ENCODE assay signal across 9 mouse cellular contexts in genomic region chr1:63668852-63669160, GRCm38 (mm10). TPM values are rescaled to one million over a fixed set of nuclear protein-coding genes. Genes with fewer than 3 reads are reported as not detected.
DNase-seq lines count a peak whose midpoint lies in the region; ATAC-seq lines count a peak whose summit lies in the region.
"Had no signal": no experiment of that assay in that cellular context is flagged by ENCODE, and none has a peak within 500 bp of the region (broad histone marks: within the 10 kb centered on the region; RNA-seq: fewer than 3 reads in every experiment).

No protein-coding gene starts in this region.

- WGBS in kidney, embryonic 15.5 days: 5% methylated on average over 3 of the region's 3 CpGs
- 3% methylated on average over 3 of the region's 3 CpGs for WGBS in hindbrain, embryonic 12.5 days
- 0% methylated on average over 3 of the region's 3 CpGs for WGBS in midbrain, embryonic 15.5 days

- H3K9me3 ChIP-seq in kidney, embryonic 15.5 days (replicated peaks): no peaks in the 10 kb centered on the region
- no peaks in the 10 kb centered on the region for H3K9me3 ChIP-seq in hindbrain, embryonic 12.5 days (replicated peaks)
- no peaks in the 10 kb centered on the region for H3K9me3 ChIP-seq in midbrain, embryonic 15.5 days

- H3K4me2 ChIP-seq in kidney, embryonic 15.5 days: peak overlapping the region; percentile 19; the same call in 1 of the 2 replicates
- H3K4me2 ChIP-seq in hindbrain, embryonic 12.5 days (replicated peaks): peak overlapping the region; percentile 31
- H3K4me2 ChIP-seq in midbrain, embryonic 15.5 days: peak overlapping the region; percentile 45

- H3K27me3 ChIP-seq in kidney, embryonic 15.5 days: peaks cover 13% of the 10 kb centered on the region; the same call in 1 of the 2 replicates
- H3K27me3 ChIP-seq in hindbrain, embryonic 12.5 days: no peaks in the 10 kb centered on the region
- no peaks in the 10 kb centered on the region for H3K27me3 ChIP-seq in midbrain, embryonic 15.5 days (replicated peaks)

- ATAC-seq in kidney, embryonic 15.5 days (replicated peaks; ENCODE audit: low FRiP score): 0 out of 2 replicates have a peak, but pooled peaks have one; percentile 54
- peak; percentile 56 for ATAC-seq in hindbrain, embryonic 12.5 days (ENCODE audit: low FRiP score)
- peak; percentile 90 for ATAC-seq in midbrain, embryonic 15.5 days (replicated peaks)
- no peak for ATAC-seq in erythroblast, adult 5-6 weeks (replicated peaks; ENCODE audit: low FRiP score, poor library complexity, severe bottlenecking)
- no peak for ATAC-seq in monocyte, adult 5-6 weeks (replicated peaks; ENCODE audit: insufficient number of reproducible peaks, low FRiP score, low TSS enrichment, poor library complexity, severe bottlenecking)

- no peaks in the 10 kb centered on the region for H3K4me1 ChIP-seq in kidney, embryonic 15.5 days
- peaks cover 13% of the 10 kb centered on the region for H3K4me1 ChIP-seq in hindbrain, embryonic 12.5 days
- H3K4me1 ChIP-seq in midbrain, embryonic 15.5 days: peaks cover 18% of the 10 kb centered on the region

- no peak overlapping the region for H3K4me3 ChIP-seq in kidney, embryonic 15.5 days (replicated peaks)
- H3K4me3 ChIP-seq in hindbrain, embryonic 12.5 days: no peak overlapping the region
- peak overlapping the region; percentile 22 for H3K4me3 ChIP-seq in midbrain, embryonic 15.5 days
- H3K4me3 ChIP-seq: erythroblast, embryonic 14.5 days had no signal

- no peak overlapping the region for H3K27ac ChIP-seq in kidney, embryonic 15.5 days
- H3K27ac ChIP-seq in hindbrain, embryonic 12.5 days: no peak overlapping the region
- H3K27ac ChIP-seq in midbrain, embryonic 15.5 days: peak overlapping the region; percentile 70

- no peak for DNase-seq in kidney, adult 18-20 months
- peak; percentile 73 for DNase-seq in ES-CJ7 (ENCODE audit: low read depth, low spot score)
- peak; percentile 7 for DNase-seq in c-Kit-positive CD71-positive TER-119-positive erythroid progenitor cells, embryonic 14.5 days (ENCODE audit: low spot score)

- no peaks in the 10 kb centered on the region for H3K36me3 ChIP-seq in kidney, embryonic 15.5 days
- H3K36me3 ChIP-seq in hindbrain, embryonic 12.5 days: no peaks in the 10 kb centered on the region
- H3K36me3 ChIP-seq in midbrain, embryonic 15.5 days (replicated peaks): no peaks in the 10 kb centered on the region

- no peak overlapping the region for H3K9ac ChIP-seq in kidney, embryonic 15.5 days
- no peak overlapping the region for H3K9ac ChIP-seq in hindbrain, embryonic 12.5 days
- 0 out of 2 replicates have a peak overlapping the region, but pooled peaks have one; percentile 15 for H3K9ac ChIP-seq in midbrain, embryonic 15.5 days

RNA-seq across cellular contexts. Expression of gene Dytn, which starts 17.9 kb away (rescaled TPM):
- polyA plus RNA-seq in kidney, embryonic 15.5 days (2015; fragmentation: Nextera tagmentation; extraction: Ambion mirVana): not detected in 2 replicates
- not detected in 2 replicates for polyA plus RNA-seq in hindbrain, embryonic 12.5 days (2016; fragmentation: Nextera tagmentation; extraction: Ambion mirVana)
- polyA plus RNA-seq in midbrain, embryonic 15.5 days (2015; fragmentation: Nextera tagmentation; extraction: Ambion mirVana): not detected in 2 replicates
- not detected in 2 replicates for total RNA-seq in erythroblast, adult 5-6 weeks (2015; ENCODE audit: low replicate concordance)
- total RNA-seq in erythroblast, adult 5-6 weeks (2017; ENCODE audit: low replicate concordance): not detected in 2 replicates
- total RNA-seq in monocyte, adult 5-6 weeks (2017): not detected in 3 replicates
- polyA plus RNA-seq: erythroblast, embryonic 14.5 days had no signal

RNA-seq across cellular contexts. Expression of gene Gm39653, which starts 53.0 kb away (rescaled TPM):
- polyA plus RNA-seq in kidney, embryonic 15.5 days (2015; fragmentation: Nextera tagmentation; extraction: Ambion mirVana): not detected in 2 replicates
- not detected in 2 replicates for polyA plus RNA-seq in hindbrain, embryonic 12.5 days (2016; fragmentation: Nextera tagmentation; extraction: Ambion mirVana)
- not detected in 2 replicates for polyA plus RNA-seq in midbrain, embryonic 15.5 days (2015; fragmentation: Nextera tagmentation; extraction: Ambion mirVana)
- total RNA-seq in erythroblast, adult 5-6 weeks (2015; ENCODE audit: low replicate concordance): not detected in 2 replicates
- not detected in 2 replicates for total RNA-seq in erythroblast, adult 5-6 weeks (2017; ENCODE audit: low replicate concordance)
- total RNA-seq in monocyte, adult 5-6 weeks (2017): not detected in 3 replicates
- polyA plus RNA-seq: erythroblast, embryonic 14.5 days had no signal

Comparison
In these comparisons a context has a peak if more than half of its experiments do, and no peak if none do; other contexts are left out.
1. ATAC-seq: peak in kidney, embryonic 15.5 days (single experiment), hindbrain, embryonic 12.5 days (single experiment) and midbrain, embryonic 15.5 days (single experiment); none in erythroblast, adult 5-6 weeks (single experiment) and monocyte, adult 5-6 weeks (single experiment).
2. Peak in every context shown above with its lines, with median percentiles within 50 percentile points of each other: H3K4me2 ChIP-seq.